Mouse (Mus musculus): ENCODE results near the gene Myo16. TPM values are rescaled to one million over a fixed set of nuclear protein-coding genes. Genes with fewer than 3 reads are reported as not detected.
A peak's percentile ranks its signal among the peaks of the same experiment; 100 is the strongest.

Myo16 gene
- polyA plus RNA-seq, 1 experiment from 2014 or later: 0.70 TPM

GRCm38 (mm10) chr8:10482880-10483279 is 329.2 kb downstream of the Myo16 start:
- H3K4me2 ChIP-seq: no peak overlapping the region
- no peaks in the 10 kb centered on the region for H3K27me3 ChIP-seq (ENCODE audit: insufficient read depth, low read length)
- DNase-seq (no peak), ATAC-seq (ENCODE audit: insufficient read depth) (no peak)
- H3K9me3 ChIP-seq (ENCODE audit: low read depth, low read length): no peaks in the 10 kb centered on the region
- H3K4me3 ChIP-seq (ENCODE audit: low read depth, low read length): no peak overlapping the region
- WGBS: 35% methylated on average over 1 of the region's 1 CpGs
- no peaks in the 10 kb centered on the region for H3K4me1 ChIP-seq (ENCODE audit: insufficient read depth)
- H3K9ac ChIP-seq: no peak overlapping the region
- no peak overlapping the region for H3K27ac ChIP-seq (ENCODE audit: low read depth)
- no peak for TF ChIP-seq CTCF (IDR thresholded peaks at IDR 0.05; ENCODE audit: low read depth)
- no peaks in the 10 kb centered on the region for H3K36me3 ChIP-seq (ENCODE audit: insufficient read depth)

- H3K36me3 ChIP-seq (ENCODE audit: insufficient read depth): no peaks in the 10 kb centered on the region
- H3K4me1 ChIP-seq (ENCODE audit: insufficient read depth): no peaks in the 10 kb centered on the region
- H3K9me3 ChIP-seq (ENCODE audit: low read depth, low read length): no peaks in the 10 kb centered on the region
- DNase-seq (peak; percentile 3), ATAC-seq (ENCODE audit: insufficient read depth) (no peak)
- H3K4me3 ChIP-seq (ENCODE audit: low read depth, low read length): no peak overlapping the region
- H3K27ac ChIP-seq (ENCODE audit: low read depth): no peak overlapping the region
- no peak overlapping the region for H3K4me2 ChIP-seq
- WGBS: 21% methylated on average over 5 of the region's 5 CpGs
- no peak overlapping the region for H3K9ac ChIP-seq
- no peaks in the 10 kb centered on the region for H3K27me3 ChIP-seq (ENCODE audit: insufficient read depth, low read length)
- TF ChIP-seq CTCF (IDR thresholded peaks at IDR 0.05; ENCODE audit: low read depth): no peak
These were observed 330.1 kb downstream of the Myo16 start for GRCm38 (mm10) chr8:10483841-10484240.

GRCm38 (mm10) chr8:10489738-10490419 is 336.2 kb downstream of the Myo16 start:
- no peak for DNase-seq
- 81% methylated on average over 10 of the region's 10 CpGs for WGBS
- TF ChIP-seq CTCF (IDR thresholded peaks at IDR 0.05; ENCODE audit: low read depth): no peak
- no peak for ATAC-seq (ENCODE audit: insufficient read depth)
- Histone ChIP-seq H3K4me2 (no peak overlapping the region), H3K36me3 (ENCODE audit: insufficient read depth) (no peaks in the 10 kb centered on the region), H3K9me3 (ENCODE audit: low read depth, low read length) (no peaks in the 10 kb centered on the region), H3K4me3 (ENCODE audit: low read depth, low read length) (no peak overlapping the region), H3K27ac (ENCODE audit: low read depth) (no peak overlapping the region), H3K27me3 (ENCODE audit: insufficient read depth, low read length) (no peaks in the 10 kb centered on the region), H3K4me1 (ENCODE audit: insufficient read depth) (no peaks in the 10 kb centered on the region), H3K9ac (no peak overlapping the region)

- no peak for ATAC-seq (ENCODE audit: insufficient read depth)
- no peak for DNase-seq
- TF ChIP-seq CTCF (IDR thresholded peaks at IDR 0.05; ENCODE audit: low read depth): no peak
- Histone ChIP-seq H3K9ac (no peak overlapping the region), H3K9me3 (ENCODE audit: low read depth, low read length) (no peaks in the 10 kb centered on the region), H3K4me1 (ENCODE audit: insufficient read depth) (no peaks in the 10 kb centered on the region), H3K4me2 (no peak overlapping the region), H3K27ac (ENCODE audit: low read depth) (no peak overlapping the region), H3K36me3 (ENCODE audit: insufficient read depth) (no peaks in the 10 kb centered on the region), H3K27me3 (ENCODE audit: insufficient read depth, low read length) (no peaks in the 10 kb centered on the region), H3K4me3 (ENCODE audit: low read depth, low read length) (no peak overlapping the region)
- WGBS: 82% methylated on average over 2 of the region's 2 CpGs
These were observed 336.7 kb downstream of the Myo16 start for GRCm38 (mm10) chr8:10490420-10490784.

GRCm38 (mm10) chr8:10490874-10491273 is 337.2 kb downstream of the Myo16 start:
- no peaks in the 10 kb centered on the region; the same call in 1 of the 2 replicates for H3K9me3 ChIP-seq (ENCODE audit: low read depth, low read length)
- H3K27ac ChIP-seq (ENCODE audit: low read depth): no peak overlapping the region
- 69% methylated on average over 6 of the region's 6 CpGs for WGBS
- H3K4me3 ChIP-seq (ENCODE audit: low read depth, low read length): no peak overlapping the region
- TF ChIP-seq CTCF (IDR thresholded peaks at IDR 0.05; ENCODE audit: low read depth): no peak
- no peak for ATAC-seq (ENCODE audit: insufficient read depth)
- no peak for DNase-seq
- no peaks in the 10 kb centered on the region for H3K27me3 ChIP-seq (ENCODE audit: insufficient read depth, low read length)
- no peaks in the 10 kb centered on the region for H3K4me1 ChIP-seq (ENCODE audit: insufficient read depth)
- H3K9ac ChIP-seq: no peak overlapping the region
- H3K36me3 ChIP-seq (ENCODE audit: insufficient read depth): no peaks in the 10 kb centered on the region
- no peak overlapping the region for H3K4me2 ChIP-seq

- Histone ChIP-seq H3K9ac (no peak overlapping the region), H3K27me3 (ENCODE audit: insufficient read depth, low read length) (no peaks in the 10 kb centered on the region), H3K4me3 (ENCODE audit: low read depth, low read length) (no peak overlapping the region), H3K4me2 (no peak overlapping the region), H3K36me3 (ENCODE audit: insufficient read depth) (no peaks in the 10 kb centered on the region), H3K4me1 (ENCODE audit: insufficient read depth) (no peaks in the 10 kb centered on the region), H3K9me3 (ENCODE audit: low read depth, low read length) (no peaks in the 10 kb centered on the region; the same call in 1 of the 2 replicates), H3K27ac (ENCODE audit: low read depth) (no peak overlapping the region)
- no peak for TF ChIP-seq CTCF (IDR thresholded peaks at IDR 0.05; ENCODE audit: low read depth)
- no peak for ATAC-seq (ENCODE audit: insufficient read depth)
- WGBS: 9% methylated on average over 8 of the region's 8 CpGs
- DNase-seq: no peak
These were observed 346.1 kb downstream of the Myo16 start for GRCm38 (mm10) chr8:10499846-10500245.

- no peak for TF ChIP-seq CTCF (IDR thresholded peaks at IDR 0.05; ENCODE audit: low read depth)
- Histone ChIP-seq H3K9ac (no peak overlapping the region), H3K27me3 (ENCODE audit: insufficient read depth, low read length) (no peaks in the 10 kb centered on the region), H3K4me3 (ENCODE audit: low read depth, low read length) (no peak overlapping the region), H3K4me1 (ENCODE audit: insufficient read depth) (no peaks in the 10 kb centered on the region), H3K36me3 (ENCODE audit: insufficient read depth) (no peaks in the 10 kb centered on the region), H3K4me2 (no peak overlapping the region), H3K27ac (ENCODE audit: low read depth) (no peak overlapping the region), H3K9me3 (ENCODE audit: low read depth, low read length) (no peaks in the 10 kb centered on the region; the same call in 1 of the 2 replicates)
- no peak for ATAC-seq (ENCODE audit: insufficient read depth)
- no peak for DNase-seq
- WGBS: 68% methylated on average over 6 of the region's 6 CpGs
These were observed 346.8 kb downstream of the Myo16 start for GRCm38 (mm10) chr8:10500465-10500864.
